Mouse (Mus musculus): ENCODE measurements around the gene Tarsl2.

Gene Tarsl2

DNA sequence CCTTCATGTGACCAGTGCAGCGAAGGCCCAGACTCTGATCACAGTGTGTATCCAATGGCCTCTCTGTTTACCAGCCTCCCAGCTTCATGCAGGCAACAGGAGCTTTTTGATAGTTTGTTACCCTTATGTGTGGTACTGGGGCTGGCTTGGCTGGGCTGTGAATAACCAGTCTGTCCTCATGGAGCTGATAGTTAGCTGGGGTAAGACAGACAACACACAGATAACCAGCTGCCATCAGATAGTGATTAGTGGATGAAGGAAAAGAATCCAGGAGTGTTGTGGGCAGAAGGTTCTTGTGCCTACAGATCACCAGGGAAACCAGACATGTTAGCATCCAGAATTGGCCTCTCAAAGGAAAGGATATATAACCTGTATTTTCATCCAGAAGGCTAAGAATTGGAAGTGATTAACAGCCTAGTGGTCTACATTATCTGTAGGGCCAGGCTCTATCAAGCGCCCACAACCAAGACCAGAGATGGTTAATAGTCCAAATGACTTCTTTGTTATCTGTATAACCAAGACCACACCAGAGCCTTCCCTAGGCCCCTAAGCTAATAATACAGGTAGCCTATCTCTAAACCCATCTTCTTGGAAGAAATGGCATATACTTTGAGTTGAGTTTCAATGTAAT is 12.9 kb downstream of the Tarsl2 start:
- DNase-seq, result no peak

DNA sequence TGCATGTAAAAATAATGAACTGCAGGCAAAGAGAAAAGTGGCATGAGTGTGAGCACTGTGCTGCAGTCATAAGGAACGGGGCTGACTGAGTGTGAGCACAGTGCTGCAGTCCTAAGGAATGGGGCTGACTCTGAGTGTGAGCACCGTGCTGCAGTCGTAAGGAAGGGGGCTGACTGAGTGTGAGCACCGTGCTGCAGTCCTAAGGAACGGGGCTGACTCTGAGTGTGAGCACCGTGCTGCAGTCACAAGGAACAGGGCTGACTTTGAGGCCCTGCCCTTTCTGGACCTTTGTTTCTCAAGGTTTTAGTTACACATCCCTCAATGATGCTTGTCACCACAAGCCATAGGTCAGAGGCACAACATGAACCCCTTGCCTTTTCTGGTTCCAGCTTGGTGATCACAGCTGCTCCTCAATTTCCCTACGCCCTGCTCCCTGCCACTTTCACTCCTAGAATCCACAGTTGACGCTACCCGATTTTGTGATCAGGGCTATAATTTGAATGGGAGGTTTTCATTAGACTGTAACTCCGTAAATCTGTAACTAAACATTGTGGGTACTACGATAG is 18.6 kb downstream of the Tarsl2 start:
- no peak for DNase-seq

DNA sequence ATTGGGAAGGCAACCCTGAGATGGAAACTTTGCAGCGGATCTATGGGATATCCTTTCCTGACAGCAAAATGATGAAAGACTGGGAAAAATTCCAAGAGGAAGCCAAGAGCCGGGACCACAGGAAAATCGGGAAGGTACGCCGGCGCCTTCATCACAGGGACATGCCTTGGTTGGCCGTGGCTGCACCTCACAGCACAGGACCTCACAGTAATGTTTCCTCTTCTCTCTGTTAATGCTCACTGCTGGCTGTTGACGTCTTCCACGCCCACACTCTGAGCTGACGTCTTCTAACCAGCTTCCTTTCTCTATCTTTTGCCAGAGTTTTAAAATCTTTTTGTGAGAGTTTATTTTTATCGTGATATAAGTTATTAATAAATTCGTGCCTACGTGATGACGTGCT is 19.2 kb downstream of the Tarsl2 start:
- DNase-seq, result no peak

DNA sequence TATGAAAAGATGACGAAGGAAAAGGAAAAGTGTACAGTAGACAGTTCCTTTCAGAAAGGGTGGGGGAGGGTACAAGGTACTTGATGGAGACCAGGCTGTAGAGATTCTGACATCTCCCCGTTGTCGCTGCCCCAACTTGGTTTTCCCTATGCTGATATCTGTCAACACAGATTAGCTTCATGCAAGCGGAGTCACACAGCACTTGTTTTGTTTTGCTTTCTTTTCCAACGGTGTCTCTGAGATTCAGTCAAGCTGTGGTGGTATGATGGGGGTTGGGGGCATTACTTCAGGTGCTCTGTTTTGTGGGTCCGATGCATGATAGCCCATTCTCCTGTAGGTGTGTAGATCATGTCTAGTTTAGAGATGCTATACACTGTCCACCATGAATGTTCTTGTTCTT is 22.8 kb downstream of the Tarsl2 start:
- DNase-seq, result no peak

DNA sequence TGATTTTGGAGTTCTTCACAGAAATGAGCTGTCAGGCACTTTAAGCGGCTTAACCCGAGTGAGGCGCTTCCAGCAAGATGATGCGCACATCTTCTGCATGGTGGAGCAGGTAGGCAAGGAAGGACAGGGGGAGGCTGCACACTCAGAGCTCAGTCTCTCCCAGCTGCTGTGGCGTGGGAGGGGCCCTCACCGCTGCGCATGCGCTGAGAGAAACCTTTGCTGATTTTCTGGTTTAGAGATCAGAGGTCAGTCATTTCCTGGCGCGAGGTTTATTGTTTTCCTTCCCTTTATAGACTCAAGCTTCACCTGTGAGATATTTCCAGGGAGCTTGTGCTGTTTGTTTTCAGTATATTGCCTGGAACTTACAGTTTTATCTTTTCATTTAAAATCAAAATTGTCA is 33.4 kb downstream of the Tarsl2 start:
- DNase-seq, result no peak

DNA sequence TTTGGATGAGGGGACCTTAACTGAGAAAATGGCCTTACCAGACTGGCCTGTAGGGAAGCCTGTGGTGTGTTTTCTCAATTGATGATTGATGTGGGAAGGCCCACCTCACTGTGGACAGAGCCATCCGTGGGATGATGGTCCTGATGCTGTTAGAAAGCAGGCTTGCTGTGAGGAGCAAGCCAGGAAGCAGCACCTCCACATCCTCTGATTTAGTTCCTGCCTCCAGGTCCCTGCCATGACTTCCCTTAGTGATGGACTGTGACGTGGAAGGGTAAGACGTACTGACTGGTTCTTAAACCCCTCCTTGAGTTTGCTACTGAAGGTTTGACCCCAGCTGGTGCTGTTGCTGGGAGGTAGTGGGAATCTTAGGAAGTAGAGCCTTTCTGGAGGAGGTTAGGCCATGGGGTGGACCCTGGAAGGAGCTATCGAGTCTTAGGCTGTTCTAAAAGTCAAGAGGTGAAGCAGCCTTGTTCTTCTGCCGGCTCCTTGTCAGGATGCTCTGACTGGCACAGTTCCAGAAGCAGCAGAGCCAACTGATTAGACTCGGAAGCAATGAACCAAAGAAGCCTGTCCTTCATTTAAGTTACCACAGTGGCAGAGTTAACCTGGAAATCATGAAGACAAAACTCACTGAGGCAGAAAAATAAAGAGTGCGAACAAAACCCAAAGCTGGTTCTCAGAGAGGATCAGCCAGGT is 34.4 kb downstream of the Tarsl2 start:
- peak; percentile 24 to 35 for DNase-seq

DNA sequence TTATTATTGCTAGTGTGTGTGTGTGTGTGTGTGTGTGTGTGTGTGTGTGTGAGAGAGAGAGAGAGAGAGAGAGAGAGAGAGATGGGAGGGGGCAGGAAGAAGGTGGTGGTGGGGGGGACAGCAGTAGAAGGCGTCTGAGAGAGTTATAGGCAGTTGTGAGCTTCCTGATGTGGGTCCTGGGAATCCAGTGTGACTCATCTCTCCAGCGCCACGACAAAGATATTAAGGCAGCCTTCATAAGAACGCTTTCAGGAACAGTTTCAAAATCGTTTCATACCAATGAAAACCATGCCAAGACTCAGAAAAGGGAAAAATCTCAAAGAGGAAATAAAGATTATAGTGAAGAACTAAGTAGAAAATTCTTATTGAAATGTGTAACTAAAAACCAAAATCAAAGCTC is 36.5 kb downstream of the Tarsl2 start:
- no peak for DNase-seq

DNA sequence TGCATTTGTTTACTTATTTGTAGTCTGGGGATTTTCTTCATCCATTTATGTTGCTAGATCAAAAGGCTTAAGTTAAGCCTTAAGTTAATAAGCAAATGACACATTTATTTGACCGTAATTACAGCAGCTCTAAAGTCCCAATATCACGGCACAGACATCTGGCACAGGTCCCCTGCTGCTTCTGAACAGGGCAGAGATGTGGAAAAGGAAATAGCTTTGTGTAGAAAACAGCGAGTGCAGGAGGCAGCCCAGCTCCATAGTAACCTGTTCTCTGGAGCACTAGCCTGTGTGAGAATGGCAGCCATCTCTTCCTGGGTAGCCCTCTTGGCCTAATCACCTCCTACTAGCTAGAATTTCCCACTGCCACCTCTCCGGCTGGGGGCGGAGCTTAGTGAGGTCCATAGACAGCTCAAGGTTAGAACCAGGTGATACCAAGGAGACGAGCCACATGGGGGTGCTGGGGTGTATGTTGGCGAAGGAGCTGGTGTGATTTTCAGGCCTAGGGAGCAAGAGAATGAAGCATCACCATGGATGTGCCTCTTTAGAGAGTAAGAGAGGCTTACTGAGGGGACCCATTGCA is 39.6 kb downstream of the Tarsl2 start:
- no peak for DNase-seq

DNA sequence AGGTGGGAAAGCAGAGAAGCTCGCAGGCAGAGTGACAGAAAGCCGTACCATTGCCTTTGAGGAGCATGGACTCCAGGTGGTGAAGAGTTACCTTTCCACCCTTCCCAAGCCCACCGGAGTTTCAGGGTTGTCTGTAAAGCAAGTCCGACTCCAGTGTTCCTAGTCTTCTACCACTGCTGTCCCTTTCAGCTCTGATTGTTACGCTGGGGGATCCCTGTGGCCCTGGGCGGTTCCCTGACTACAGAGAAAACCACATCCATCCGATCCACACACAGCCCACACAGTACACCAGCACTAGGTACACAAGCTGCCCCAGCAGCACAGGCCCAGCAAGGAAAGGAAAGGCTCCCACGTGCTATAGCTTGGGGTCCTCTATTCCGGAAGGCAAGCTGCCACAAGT is 42.0 kb downstream of the Tarsl2 start:
- DNase-seq, result no peak

DNA sequence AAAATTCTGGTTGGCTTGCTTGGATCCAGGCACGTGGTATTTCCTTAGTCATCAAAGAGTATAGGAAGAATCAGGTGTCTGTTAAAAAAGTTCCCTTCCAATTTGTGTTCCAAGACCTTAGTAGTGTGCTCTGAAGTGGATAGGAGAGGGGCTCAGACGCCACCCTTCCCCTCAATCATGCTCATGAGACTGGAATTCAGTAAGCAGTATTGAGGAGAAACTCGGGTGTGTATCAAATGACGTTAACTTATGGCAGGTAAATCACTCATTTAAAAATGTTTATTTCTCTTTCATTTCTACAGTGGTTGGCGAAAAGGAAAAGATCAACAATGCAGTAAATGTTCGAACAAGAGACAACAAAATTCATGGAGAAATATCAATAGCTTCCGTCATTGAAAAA is 46.2 kb downstream of the Tarsl2 start, which contains the start of gene Tm2d3:
Tm2d3 (plus strand) TSS at position 301 of the 400 bp plus-strand sequence.
- no peak for DNase-seq

DNA sequence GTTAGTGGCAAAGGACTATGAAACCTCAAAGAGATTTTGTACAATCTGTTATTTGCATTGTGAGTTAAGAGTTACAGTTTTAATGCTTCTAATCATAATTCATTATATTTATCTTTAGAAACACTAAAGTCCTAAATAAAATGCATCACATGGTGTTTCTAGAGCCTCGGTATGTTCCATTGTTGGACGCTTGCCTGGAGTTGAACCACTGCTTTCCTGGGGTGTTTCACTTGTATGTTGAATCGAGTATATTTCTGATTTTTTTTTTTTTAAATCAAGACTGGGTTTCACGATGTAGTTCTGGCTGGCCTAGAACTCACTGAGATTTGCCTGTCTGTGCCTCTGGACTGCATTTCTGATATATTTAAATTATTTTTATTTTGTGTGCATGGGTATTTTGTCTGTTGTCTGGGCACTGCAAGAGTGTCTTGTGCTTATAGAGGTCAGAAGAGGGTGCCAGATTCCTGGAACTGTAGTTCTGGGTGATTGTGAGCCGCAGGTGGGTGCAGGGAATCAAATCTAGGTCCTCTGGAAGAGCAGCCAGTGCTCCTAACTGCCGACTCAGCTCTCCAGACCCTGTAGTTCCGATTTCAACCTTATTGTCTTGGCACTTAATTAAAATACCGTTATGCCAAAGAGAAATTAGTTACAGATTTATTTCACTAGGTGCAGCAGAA is 47.4 kb downstream of the Tarsl2 start:
- DNase-seq, result no peak

DNA sequence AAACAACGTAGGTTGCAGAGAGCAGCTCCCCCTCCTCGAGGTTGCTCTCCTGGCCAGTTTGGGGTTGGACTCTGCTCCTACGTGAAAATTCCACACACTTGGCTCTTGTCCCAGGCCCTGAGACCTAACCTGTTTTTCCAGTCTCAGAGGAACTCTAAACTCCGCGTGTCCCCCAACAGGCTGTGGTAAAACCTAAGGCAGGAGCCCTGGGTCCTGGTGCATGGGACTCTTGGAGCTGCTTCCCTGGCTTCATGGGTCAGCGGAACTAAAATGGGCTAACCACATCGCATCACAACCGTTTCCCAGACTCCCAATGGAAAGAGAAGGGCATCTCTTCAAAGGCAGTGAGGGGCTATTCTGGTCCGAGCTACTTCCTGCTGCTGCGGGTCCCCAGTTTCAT is 48.2 kb downstream of the Tarsl2 start:
- peak in 1 of 2 experiments; percentile 56 for DNase-seq

DNA sequence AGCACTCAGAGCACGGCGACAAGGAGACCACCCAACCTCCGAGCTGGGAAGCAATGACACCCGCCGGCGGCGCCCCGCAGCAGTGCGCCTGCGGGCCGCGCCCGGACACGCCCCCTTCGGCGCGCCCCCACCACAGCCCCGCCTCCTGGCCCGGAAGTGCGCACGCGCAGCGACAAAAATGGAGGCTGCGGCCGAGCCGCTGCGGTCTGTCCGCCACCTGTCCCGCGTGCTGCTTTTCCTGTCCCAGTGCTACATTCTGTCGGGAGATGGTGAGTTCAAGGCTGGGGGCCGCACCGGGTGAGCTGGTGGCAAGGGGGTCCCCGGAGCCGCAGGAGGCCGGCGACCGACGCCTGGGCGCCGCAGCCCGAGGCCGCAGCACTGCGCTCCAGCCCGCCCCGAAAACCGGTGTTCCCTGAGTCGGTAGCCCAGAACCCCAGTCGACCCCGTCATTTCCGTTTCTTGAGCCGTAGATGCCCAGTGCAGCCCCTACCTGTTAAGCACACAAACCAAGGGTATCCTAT is 48.7 kb downstream of the Tarsl2 start:
- peak; percentile 92 to 94 for DNase-seq

DNA sequence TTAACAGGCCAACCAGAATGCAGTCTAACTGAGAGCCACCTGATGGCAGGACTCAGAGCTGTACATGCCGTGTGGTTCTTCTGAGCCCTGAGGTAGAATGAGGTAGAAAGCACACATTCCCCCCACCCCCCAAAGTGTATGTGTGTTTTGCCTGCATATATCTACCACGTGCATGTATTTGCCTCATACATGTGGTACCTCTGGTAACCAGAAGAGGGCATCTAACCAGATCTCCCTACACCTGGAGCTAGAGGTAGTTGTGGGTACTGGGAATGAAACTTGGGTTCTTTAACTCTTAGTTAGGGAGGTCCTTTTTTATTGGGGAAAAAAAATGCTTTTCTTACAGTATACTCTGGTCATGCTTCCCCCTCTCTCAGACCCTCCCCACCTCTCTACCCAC is 51.8 kb downstream of the Tarsl2 start:
- peak; percentile 27 to 30 for DNase-seq

DNA sequence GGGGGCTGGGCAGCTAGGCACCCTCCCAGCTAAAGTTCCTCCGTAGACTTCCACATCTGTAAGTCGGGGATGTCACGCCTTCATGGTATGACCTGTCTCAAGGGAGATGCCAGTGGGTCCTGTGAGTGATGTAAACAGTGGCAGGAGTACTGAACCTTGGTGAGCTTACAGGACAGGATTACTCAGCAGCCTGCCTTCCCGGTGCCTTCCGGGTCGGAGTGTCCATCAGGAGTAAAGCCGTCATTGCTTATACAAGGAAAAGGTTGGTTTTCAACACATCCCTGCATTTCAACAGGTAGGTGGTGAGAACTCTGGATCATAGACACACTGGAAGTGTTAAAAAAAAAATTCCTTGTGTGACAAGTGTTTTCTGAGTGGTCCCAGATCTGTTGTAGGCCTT is 57.4 kb downstream of the Tarsl2 start:
- DNase-seq, result no peak

DNA sequence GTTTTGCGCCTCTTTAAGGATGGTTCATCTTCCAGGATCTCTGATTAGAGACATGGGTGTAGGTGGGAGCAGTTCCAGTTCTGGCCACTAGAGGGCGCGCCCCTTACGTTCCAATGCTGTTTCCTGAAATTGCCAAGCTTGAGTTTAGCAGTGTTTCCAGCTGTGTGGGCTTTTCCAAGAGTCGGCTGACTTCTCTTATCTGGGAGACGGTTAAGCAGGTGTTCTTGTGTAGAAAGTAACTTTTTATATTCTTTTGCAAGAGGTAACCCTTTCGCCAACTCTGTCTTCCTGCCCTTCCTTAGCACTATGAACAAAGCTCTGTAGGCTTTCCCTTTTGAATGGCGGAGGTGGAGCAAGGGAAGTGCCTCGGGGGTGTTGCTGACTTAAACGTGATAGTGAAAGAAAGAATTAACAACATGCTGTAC is 60.1 kb downstream of the Tarsl2 start:
- DNase-seq, result peak; percentile 87 to 90

DNA sequence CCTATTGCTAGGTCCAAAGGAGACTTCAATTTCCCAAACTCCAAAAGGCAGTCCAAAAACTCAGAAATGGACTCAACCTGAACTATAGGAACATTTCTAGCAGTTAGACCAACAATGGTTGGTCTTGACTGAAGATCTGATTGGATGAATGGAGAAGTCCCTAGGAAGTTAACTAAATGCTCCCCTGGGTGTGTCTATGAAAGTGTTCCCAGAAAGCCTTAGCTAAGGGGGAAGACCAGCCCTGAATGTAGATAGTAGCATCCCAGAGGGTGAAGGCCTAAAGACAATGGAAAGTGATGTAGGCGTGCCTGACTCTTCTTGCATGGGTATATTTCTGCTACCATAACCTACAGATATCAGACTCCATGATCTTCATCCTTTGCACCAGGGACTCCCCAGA is 63.8 kb downstream of the Tarsl2 start:
- no peak for DNase-seq

DNA sequence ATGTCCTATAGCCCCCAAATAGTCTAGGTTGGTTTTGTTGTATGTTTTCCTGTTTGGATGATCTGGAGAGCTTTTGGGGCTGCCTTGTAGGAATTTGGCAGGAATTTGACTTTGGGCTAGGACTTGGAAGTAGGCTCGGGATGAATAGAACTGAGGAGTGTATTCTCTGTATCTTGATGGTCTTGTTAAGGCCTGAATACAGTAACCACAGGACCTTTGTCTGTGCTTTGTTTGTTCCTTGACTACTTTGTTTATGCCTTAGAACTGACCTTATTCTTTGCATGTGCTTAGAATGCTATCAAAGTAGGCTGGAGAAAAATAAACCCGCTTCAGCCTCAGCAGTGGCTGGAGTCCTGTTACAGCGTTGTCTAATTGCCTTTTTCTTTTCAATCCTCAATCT is 65.6 kb downstream of the Tarsl2 start:
- no peak for DNase-seq

DNA sequence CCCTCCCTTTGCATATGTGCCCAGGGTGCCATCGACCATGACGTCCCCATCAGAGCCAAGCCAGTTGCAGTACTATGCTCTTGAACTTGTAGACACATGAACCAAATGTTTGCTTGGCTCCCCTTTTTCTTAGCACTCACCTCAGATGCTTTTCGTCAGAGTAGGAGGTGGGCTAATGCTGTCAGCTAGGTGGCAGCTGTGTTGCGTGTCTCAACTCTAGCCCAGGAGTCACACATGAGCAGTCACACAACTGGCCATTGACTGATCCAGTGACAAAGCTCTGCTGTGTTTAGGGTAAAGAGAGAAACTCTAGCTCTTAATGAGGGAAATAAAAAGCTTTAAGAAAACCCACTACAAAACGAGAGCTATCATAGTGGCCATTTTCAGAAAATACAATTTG is 69.1 kb downstream of the Tarsl2 start:
- no peak for DNase-seq

DNA sequence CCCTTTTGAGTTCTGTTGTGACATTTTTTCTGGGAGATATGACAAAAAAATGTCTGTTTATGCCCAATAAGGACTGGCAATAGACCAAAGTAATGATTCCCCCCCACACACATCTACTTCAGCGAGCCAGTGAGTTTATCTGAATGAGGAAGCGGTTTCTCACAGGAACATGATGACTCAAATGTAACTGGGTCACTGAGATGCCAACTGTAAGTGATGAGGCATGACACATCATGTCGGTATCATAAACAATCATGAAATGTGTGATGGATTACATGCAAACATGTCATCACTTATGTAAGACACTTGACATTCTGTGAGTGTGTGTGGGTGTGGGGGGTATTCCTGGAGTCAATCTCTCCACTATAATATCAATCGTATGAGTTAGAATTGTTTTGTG is 69.6 kb downstream of the Tarsl2 start:
- DNase-seq, result no peak

DNA sequence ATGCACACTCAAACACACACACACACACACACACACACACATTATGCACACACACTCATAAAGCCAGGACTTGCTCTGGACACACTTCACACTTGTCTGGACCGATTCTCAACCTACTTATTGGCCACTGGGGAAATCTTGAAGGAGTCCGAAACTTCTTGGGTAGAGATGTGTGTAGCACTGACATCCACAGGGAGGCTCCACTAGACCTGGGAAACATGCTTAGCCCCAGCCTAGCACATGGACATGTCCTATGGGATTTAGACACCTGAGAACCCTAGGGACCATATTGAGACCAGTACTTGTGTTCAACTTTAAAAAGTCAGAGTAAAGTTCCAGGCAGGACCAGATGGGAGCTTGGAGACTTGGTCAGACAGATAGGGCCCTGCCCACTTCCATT is 89.3 kb downstream of the Tarsl2 start:
- peak in 1 of 2 experiments; percentile 7 for DNase-seq

DNA sequence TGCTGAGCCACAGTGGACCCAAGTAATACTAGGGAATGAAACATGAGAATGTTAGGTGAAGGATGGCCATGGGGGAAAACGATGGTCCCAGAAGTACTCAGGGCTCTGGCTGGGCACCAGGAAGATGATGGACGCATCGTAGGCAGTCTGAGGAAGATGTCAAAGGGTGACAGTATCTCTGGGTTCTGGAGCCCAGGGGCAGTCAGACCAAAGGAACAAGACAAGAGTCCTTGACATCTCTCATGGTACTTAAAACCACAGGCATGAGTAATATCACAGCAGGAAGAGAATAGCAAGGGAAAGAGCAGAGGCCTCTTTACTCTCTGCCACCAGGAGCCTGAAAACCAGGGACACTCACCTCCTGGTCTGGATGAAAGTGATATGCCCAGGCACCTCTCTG is 90.6 kb downstream of the Tarsl2 start:
- DNase-seq, result no peak

All from cerebellum, postnatal 14 days (tissue).